Mouse (Mus musculus) kidney, postnatal 36 days (tissue): ENCODE results near the gene Igfn1.

Experiments
- DNase-seq, 2 experiments: peaks; one replicate each; pipeline ENCODE4 v3.0.0; 2021 to 2022; ENCODE audit warnings: mixed read lengths in 2 of 2

Igfn1 gene

GRCm38 (mm10) chr1:136007211-136008158 lies 1.3 kb upstream of the Igfn1 start, which contains the start of gene Tmem9:
Tmem9 (plus strand) TSS chr1:136008150.
- DNase-seq, result peak; percentile 93 to 96

- peak; percentile 47 to 74 for DNase-seq
Measured at GRCm38 (mm10) chr1:136001438-136001837, 4.7 kb downstream of the Igfn1 start.

GRCm38 (mm10) chr1:135999720-136000287 lies 6.3 kb downstream of the Igfn1 start:
- no peak for DNase-seq

GRCm38 (mm10) chr1:135997537-135997936 lies 8.6 kb downstream of the Igfn1 start:
- no peak for DNase-seq

GRCm38 (mm10) chr1:135993470-135993869 lies 12.7 kb downstream of the Igfn1 start:
- peak; percentile 39 to 74 for DNase-seq

GRCm38 (mm10) chr1:135989876-135990275 lies 16.3 kb downstream of the Igfn1 start:
- DNase-seq, result no peak

GRCm38 (mm10) chr1:135984105-135984504 lies 22.0 kb downstream of the Igfn1 start:
- DNase-seq, result peak; percentile 11 to 15

GRCm38 (mm10) chr1:135972576-135972975 lies 33.6 kb downstream of the Igfn1 start:
- DNase-seq, result no peak

GRCm38 (mm10) chr1:135970486-135970885 lies 35.7 kb downstream of the Igfn1 start:
- no peak for DNase-seq

- no peak for DNase-seq
Measured at GRCm38 (mm10) chr1:135967739-135968138, 38.4 kb downstream of the Igfn1 start.

GRCm38 (mm10) chr1:135964561-135964960 lies 41.6 kb downstream of the Igfn1 start:
- DNase-seq, result no peak

- DNase-seq, result no peak
Measured at GRCm38 (mm10) chr1:135963177-135963576, 43.0 kb downstream of the Igfn1 start.

GRCm38 (mm10) chr1:135958483-135958882 lies 47.7 kb downstream of the Igfn1 start:
- peak; percentile 12 to 53 for DNase-seq

GRCm38 (mm10) chr1:135948871-135949270 lies 57.3 kb downstream of the Igfn1 start:
- no peak for DNase-seq

GRCm38 (mm10) chr1:135946247-135946646 lies 59.9 kb downstream of the Igfn1 start:
- DNase-seq, result no peak

GRCm38 (mm10) chr1:135945711-135946110 lies 60.4 kb downstream of the Igfn1 start:
- DNase-seq, result peak; percentile 62 to 77

GRCm38 (mm10) chr1:135944526-135945259 lies 61.4 kb downstream of the Igfn1 start:
- peak; percentile 74 to 89 for DNase-seq

GRCm38 (mm10) chr1:135943713-135944112 lies 62.4 kb downstream of the Igfn1 start:
- DNase-seq, result no peak

- DNase-seq, result no peak
Measured at GRCm38 (mm10) chr1:135942116-135942515, 64.0 kb downstream of the Igfn1 start.

- DNase-seq, result no peak
Measured at GRCm38 (mm10) chr1:135941259-135942006, 64.7 kb downstream of the Igfn1 start.

GRCm38 (mm10) chr1:135936091-135936490 lies 70.1 kb downstream of the Igfn1 start:
- DNase-seq, result no peak

- no peak for DNase-seq
Measured at GRCm38 (mm10) chr1:135933704-135934293, 72.3 kb downstream of the Igfn1 start.
